Mouse (Mus musculus) stomach, postnatal 0 days (tissue): ENCODE measurements around the gene Cep152. TPM values are rescaled to one million over a fixed set of nuclear protein-coding genes. Genes with fewer than 3 reads are reported as not detected.

Source experiments
- ATAC-seq: fragments of 200-750 bp; cut with Nextera tagmentation; 2 replicates; pipeline ENCODE4 v1.8.0; 2017; ENCODE audit not compliant: low FRiP score, low TSS enrichment
- DNase-seq: peaks from one replicate; pipeline ENCODE4 v3.0.0-alpha.2; 2016; ENCODE audit warnings: low spot score
- H3K27ac ChIP-seq: fragments of 300-500 bp; sonication (generic); replicated peaks from 2 replicates; pipeline ENCODE4 v1.5.1; 2014; ENCODE audit warnings: mild to moderate bottlenecking, control low read depth
- H3K27me3 ChIP-seq: fragments of 300-500 bp; sonication (generic); 2 replicates; pipeline ENCODE4 v1.6.1; 2014; ENCODE audit warnings: low read length; ENCODE audit not compliant: control insufficient read depth, insufficient read depth
- H3K36me3 ChIP-seq: fragments of 300-500 bp; sonication (generic); 2 replicates; pipeline ENCODE4 v1.6.1; 2014; ENCODE audit warnings: low read length, mixed read lengths; ENCODE audit not compliant: control insufficient read depth, insufficient read depth
- H3K4me1 ChIP-seq: fragments of 300-500 bp; sonication (generic); replicated peaks from 2 replicates; pipeline ENCODE4 v1.6.1; 2014; ENCODE audit warnings: antibody characterized with exemption; ENCODE audit not compliant: control insufficient read depth, insufficient read depth
- H3K4me2 ChIP-seq: fragments of 300-500 bp; sonication (generic); replicated peaks from 2 replicates; pipeline ENCODE4 v1.6.1; 2014; ENCODE audit warnings: low read depth, mild to moderate bottlenecking, control low read depth, moderate library complexity
- H3K4me3 ChIP-seq: fragments of 300-500 bp; sonication (generic); 2 replicates; pipeline ENCODE4 v1.5.1; 2014; ENCODE audit warnings: low read depth, low read length, control low read depth
- H3K9ac ChIP-seq: fragments of 300-500 bp; sonication (generic); 2 replicates; pipeline ENCODE4 v1.6.1; 2014; ENCODE audit warnings: mild to moderate bottlenecking, low read length, control low read depth, mixed read lengths
- H3K9me3 ChIP-seq: fragments of 300-500 bp; sonication (generic); 2 replicates; pipeline ENCODE4 v1.6.1; 2016; ENCODE audit warnings: low read length; ENCODE audit not compliant: control insufficient read depth
- CTCF ChIP-seq: IDR thresholded peaks from 2 replicates; pipeline ENCODE4 v1.5.1; 2016; ENCODE audit warnings: antibody characterized with exemption, low read depth, mild to moderate bottlenecking, moderate library complexity
- EP300 ChIP-seq: optimal IDR thresholded peaks from 2 replicates; pipeline ENCODE3; 2016; ENCODE audit warnings: antibody characterized with exemption
- WGBS: fragments of 180-500 bp; shearing (Covaris S2); extraction: QIAGEN DNeasy Blood & Tissue Kit; methylation state at CpG from one replicate; pipeline ENCODE4 v1.1.7; 2014; 5-methylcytosine and 5-hydroxymethylcytosine counted together
- polyA plus RNA-seq: library from polyadenylated mRNA; unstranded; fragments of >200 nt; fragmentation: Nextera tagmentation; extraction: Ambion mirVana; gene quantifications from 2 replicates; pipeline ENCODE4 v1.2.1, GENCODE M21; 2015

Gene Cep152
- polyA plus RNA-seq, 1 experiment from 2014 or later, result 1.2 TPM

DNA sequence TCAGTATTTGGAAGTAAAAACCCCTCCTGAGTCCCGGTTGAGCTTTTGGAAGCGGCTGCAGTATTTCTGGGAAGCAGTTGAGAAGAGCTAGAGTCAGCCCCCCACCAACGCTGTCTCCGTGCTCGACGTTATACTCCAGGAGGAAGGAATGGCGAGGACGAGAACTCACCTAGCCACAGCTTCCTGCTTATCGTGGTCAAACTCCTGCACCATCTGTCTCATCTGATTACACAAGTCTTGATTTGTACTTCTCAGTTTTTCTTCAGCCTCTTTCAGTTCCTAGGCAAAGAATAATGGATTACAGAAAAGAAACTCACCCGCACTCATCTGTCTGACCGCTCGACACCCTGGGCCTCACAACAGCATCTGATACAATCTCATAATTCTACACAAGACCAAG, 35.6 kb downstream of the Cep152 start:
- WGBS, result 91% methylated on average over 12 of the region's 12 CpGs
- H3K27me3 ChIP-seq, result no peaks in the 10 kb centered on the region
- peaks cover 14% of the 10 kb centered on the region; the same call in 1 of the 2 replicates for H3K36me3 ChIP-seq
- no peak overlapping the region for H3K9ac ChIP-seq
- no peaks in the 10 kb centered on the region for H3K4me1 ChIP-seq
- no peak overlapping the region for H3K4me2 ChIP-seq
- TF ChIP-seq CTCF, result no peak
- no peak for TF ChIP-seq EP300
- ATAC-seq (no peak), DNase-seq (no peak)
- H3K4me3 ChIP-seq, result no peak overlapping the region
- H3K9me3 ChIP-seq, result no peaks in the 10 kb centered on the region
- no peak overlapping the region for H3K27ac ChIP-seq

DNA sequence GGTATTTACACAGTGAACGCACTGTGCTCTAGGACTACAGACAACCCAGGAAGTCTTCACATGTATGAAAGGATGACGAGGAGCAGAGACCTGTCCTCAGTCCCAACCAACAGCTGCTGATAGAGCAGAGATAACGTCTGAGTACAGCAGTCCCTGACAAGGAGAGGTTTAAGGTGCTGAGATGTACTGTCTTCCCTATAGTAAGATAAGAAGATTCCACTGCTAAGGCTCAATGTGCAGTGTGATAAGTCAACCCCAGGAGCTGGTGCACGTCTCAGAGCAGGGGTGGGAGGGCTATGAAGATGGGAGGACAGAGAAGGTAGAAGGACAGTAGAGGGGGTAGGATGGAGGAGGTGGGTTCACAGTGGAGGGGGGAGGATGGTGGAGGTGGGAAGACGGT, 43.8 kb downstream of the Cep152 start:
- no peaks in the 10 kb centered on the region for H3K4me1 ChIP-seq
- H3K27ac ChIP-seq, result no peak overlapping the region
- 80% methylated on average over 5 of the region's 5 CpGs for WGBS
- no peaks in the 10 kb centered on the region for H3K9me3 ChIP-seq
- no peak overlapping the region for H3K4me3 ChIP-seq
- no peak overlapping the region for H3K9ac ChIP-seq
- no peaks in the 10 kb centered on the region for H3K27me3 ChIP-seq
- ATAC-seq (no peak), DNase-seq (no peak)
- TF ChIP-seq EP300, result no peak
- no peak for TF ChIP-seq CTCF
- H3K36me3 ChIP-seq, result peaks cover 16% of the 10 kb centered on the region
- no peak overlapping the region for H3K4me2 ChIP-seq

DNA sequence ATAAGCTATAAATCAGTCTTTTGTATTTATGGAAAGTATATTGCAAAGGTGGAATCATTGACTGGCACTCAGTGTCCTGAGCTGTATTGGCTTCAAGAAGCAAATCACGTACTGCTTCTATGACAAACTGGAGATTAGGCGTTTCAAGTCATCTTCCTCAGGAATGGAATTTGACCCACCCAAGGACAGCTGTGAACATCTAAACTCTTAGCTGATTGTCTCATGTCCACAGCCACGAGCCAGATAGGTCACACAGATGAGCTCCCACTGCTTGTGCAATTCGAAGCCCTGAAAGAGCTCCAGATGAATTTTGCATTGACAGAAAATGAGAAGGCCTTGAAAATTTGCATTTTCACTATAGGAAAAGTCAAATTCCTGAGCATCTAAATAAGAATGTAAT, 47.2 kb downstream of the Cep152 start:
- peaks cover 16% of the 10 kb centered on the region for H3K36me3 ChIP-seq

DNA sequence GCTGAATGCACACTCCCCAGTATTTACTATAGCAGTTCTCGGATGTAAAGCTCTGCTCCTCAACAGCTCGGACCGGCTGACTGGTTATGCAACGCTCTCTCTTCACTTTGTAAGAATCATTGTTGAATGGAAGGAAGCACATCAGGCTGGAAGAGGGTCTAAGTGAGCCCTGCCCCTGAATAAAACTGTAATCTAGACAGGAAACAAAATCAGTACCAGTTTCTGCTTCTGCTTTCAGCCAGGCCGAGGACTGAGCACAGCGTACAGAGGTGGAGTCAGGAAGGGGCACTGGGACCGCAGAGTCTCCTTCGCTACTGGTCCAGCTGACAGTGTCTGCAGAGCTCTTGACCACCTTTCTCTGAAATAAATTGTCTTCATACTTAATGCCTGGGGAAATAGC, 48.4 kb downstream of the Cep152 start:
- WGBS, result 88% methylated on average over 8 of the region's 8 CpGs
- no peak for TF ChIP-seq CTCF
- no peak for TF ChIP-seq EP300

More for the DNA sequence above, 47.2 kb downstream of the Cep152 start:
- no peak overlapping the region for H3K9ac ChIP-seq
- DNase-seq (no peak), ATAC-seq (no peak)
- no peaks in the 10 kb centered on the region for H3K27me3 ChIP-seq
- no peak overlapping the region for H3K4me2 ChIP-seq
- no peak overlapping the region for H3K4me3 ChIP-seq
- 60% methylated on average over 4 of the region's 4 CpGs for WGBS
- H3K27ac ChIP-seq, result no peak overlapping the region
- TF ChIP-seq EP300 (no peak), CTCF (no peak)
- no peaks in the 10 kb centered on the region for H3K4me1 ChIP-seq
- no peaks in the 10 kb centered on the region for H3K9me3 ChIP-seq

DNA sequence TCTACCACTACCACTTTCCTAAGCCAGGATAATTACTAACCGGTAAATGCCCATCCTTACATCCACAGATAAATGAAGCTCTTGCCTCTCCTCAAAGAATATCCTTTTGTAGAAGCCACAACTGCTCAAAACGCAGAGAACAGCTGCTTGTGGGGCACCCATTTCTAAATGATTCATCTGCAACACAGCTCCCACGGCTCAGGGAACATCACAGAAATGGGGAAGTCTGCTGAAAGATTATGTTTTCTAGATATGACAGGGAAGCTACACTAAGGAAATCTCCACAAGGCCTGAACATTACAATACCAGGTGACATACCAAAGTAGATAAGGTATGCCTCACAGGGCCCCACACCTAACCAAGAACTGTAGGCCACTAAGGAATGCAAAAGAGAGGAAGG, 49.1 kb downstream of the Cep152 start:
- Histone ChIP-seq H3K27me3 (no peaks in the 10 kb centered on the region), H3K4me3 (no peak overlapping the region), H3K9me3 (no peaks in the 10 kb centered on the region), H3K9ac (no peak overlapping the region), H3K27ac (no peak overlapping the region), H3K36me3 (peaks cover 18% of the 10 kb centered on the region), H3K4me2 (no peak overlapping the region), H3K4me1 (no peaks in the 10 kb centered on the region)
- ATAC-seq (no peak), DNase-seq (no peak)
- TF ChIP-seq EP300 (no peak), CTCF (no peak)
- 95% methylated on average over 3 of the region's 3 CpGs for WGBS

More for the DNA sequence above, 48.4 kb downstream of the Cep152 start:
- Histone ChIP-seq H3K4me2 (no peak overlapping the region), H3K27me3 (no peaks in the 10 kb centered on the region), H3K4me3 (no peak overlapping the region), H3K36me3 (peaks cover 15% of the 10 kb centered on the region), H3K9me3 (no peaks in the 10 kb centered on the region), H3K4me1 (no peaks in the 10 kb centered on the region), H3K27ac (no peak overlapping the region), H3K9ac (no peak overlapping the region)
- DNase-seq, result no peak
- no peak for ATAC-seq

DNA sequence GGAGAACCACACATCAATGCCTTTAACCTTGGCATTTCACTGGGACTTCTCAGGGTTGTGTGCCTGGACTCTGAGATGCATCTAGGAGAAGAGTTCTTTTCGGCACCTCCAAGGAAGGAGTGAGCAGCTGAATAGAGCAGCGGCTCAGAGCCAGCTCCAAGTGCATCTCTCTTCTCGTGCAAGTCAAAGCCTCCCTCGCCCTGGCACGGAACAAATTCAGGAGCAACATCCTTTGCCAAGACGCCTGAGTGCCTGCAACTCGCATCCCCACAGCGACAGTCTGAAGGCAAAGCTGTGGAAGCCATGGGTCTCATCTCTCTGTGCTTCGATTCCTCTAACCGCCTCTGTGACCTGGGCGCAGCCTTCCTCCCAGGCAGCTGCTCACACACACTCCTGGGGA, 61.0 kb downstream of the Cep152 start:
- H3K36me3 ChIP-seq, result 0 out of 2 replicates have a peak, but pooled peaks cover 11% of the 10 kb centered on the region
- no peak for TF ChIP-seq EP300
- TF ChIP-seq CTCF, result no peak
- H3K27ac ChIP-seq, result no peak overlapping the region
- no peaks in the 10 kb centered on the region for H3K27me3 ChIP-seq
- H3K4me3 ChIP-seq, result no peak overlapping the region
- ATAC-seq (no peak), DNase-seq (no peak)
- H3K4me1 ChIP-seq, result no peaks in the 10 kb centered on the region
- no peak overlapping the region for H3K4me2 ChIP-seq
- H3K9me3 ChIP-seq, result no peaks in the 10 kb centered on the region
- H3K9ac ChIP-seq, result no peak overlapping the region
- 92% methylated on average over 11 of the region's 11 CpGs for WGBS
